Mouse (Mus musculus) embryonic facial prominence, embryonic 11.5 days (tissue): ENCODE results near the gene Nap1l4. TPM values are rescaled to one million over a fixed set of nuclear protein-coding genes. Genes with fewer than 3 reads are reported as not detected.
"Not testable (repeated sequence)": the region's sequence is repeated elsewhere in the genome, so short reads cannot be mapped to it uniquely, and the experiment has no call there.

Source experiments
- ATAC-seq: fragments of 200-750 bp; cut with Nextera tagmentation; replicated peaks from 2 replicates; pipeline ENCODE4 v1.8.0; 2017; ENCODE audit warnings: low read depth; ENCODE audit not compliant: insufficient number of reproducible peaks, low FRiP score, low TSS enrichment
- DNase-seq: peaks from one replicate; pipeline ENCODE4 v3.0.0-alpha.2; 2015; ENCODE audit warnings: low spot score
- H3K27ac ChIP-seq: fragments of 300-500 bp; sonication (generic); replicated peaks from 2 replicates; pipeline ENCODE4 v1.5.1; 2014; ENCODE audit warnings: mild to moderate bottlenecking, low read depth, low read length, control low read depth
- H3K27me3 ChIP-seq: fragments of 300-500 bp; sonication (generic); 2 replicates; pipeline ENCODE4 v1.6.1; 2014; ENCODE audit warnings: mild to moderate bottlenecking, low read length, moderate library complexity, mixed read lengths; ENCODE audit not compliant: control insufficient read depth, insufficient read depth
- H3K36me3 ChIP-seq: fragments of 300-500 bp; sonication (generic); replicated peaks from 2 replicates; pipeline ENCODE4 v1.6.1; 2014; ENCODE audit warnings: low read depth, mild to moderate bottlenecking, low read length, moderate library complexity, mixed read lengths; ENCODE audit not compliant: control insufficient read depth, insufficient read depth
- H3K4me1 ChIP-seq: fragments of 300-500 bp; sonication (generic); 2 replicates; pipeline ENCODE4 v1.6.1; 2014; ENCODE audit warnings: low read length, mixed read lengths; ENCODE audit not compliant: control insufficient read depth, insufficient read depth
- H3K4me2 ChIP-seq: fragments of 300-500 bp; sonication (generic); 2 replicates; pipeline ENCODE4 v1.6.1; 2014; ENCODE audit warnings: low read depth, mild to moderate bottlenecking, control low read depth, low read length, moderate library complexity
- H3K4me3 ChIP-seq: fragments of 300-500 bp; sonication (generic); 2 replicates; pipeline ENCODE4 v1.5.1; 2014; ENCODE audit warnings: low read depth, low read length, control low read depth
- H3K9ac ChIP-seq: fragments of 300-500 bp; sonication (generic); replicated peaks from 2 replicates; pipeline ENCODE4 v1.6.1; 2014; ENCODE audit warnings: mild to moderate bottlenecking, control low read depth, low read length
- H3K9me3 ChIP-seq: fragments of 300-500 bp; sonication (generic); replicated peaks from 2 replicates; pipeline ENCODE4 v1.6.1; 2016; ENCODE audit warnings: mild to moderate bottlenecking, low read length, inconsistent platforms, mixed read lengths; ENCODE audit not compliant: control insufficient read depth
- WGBS: fragments of 180-500 bp; shearing (Covaris S2); extraction: QIAGEN DNeasy Blood & Tissue Kit; methylation state at CpG from one replicate; pipeline ENCODE4 v1.1.7; 2014; 5-methylcytosine and 5-hydroxymethylcytosine counted together
- polyA plus RNA-seq: library from polyadenylated mRNA; unstranded; fragments of >200 nt; fragmentation: Nextera tagmentation; extraction: Ambion mirVana; gene quantifications from 2 replicates; pipeline ENCODE4 v1.2.1, GENCODE M21; 2014

The Nap1l4 gene
- polyA plus RNA-seq, 1 experiment from 2014 or later: 178 TPM

- Histone ChIP-seq H3K9ac (no peak overlapping the region), H3K27me3 (no peaks in the 10 kb centered on the region), H3K4me1 (no peaks in the 10 kb centered on the region), H3K36me3 (no peaks in the 10 kb centered on the region), H3K9me3 (no peaks in the 10 kb centered on the region), H3K4me2 (no peak overlapping the region), H3K4me3 (no peak overlapping the region), H3K27ac (no peak overlapping the region)
- ATAC-seq: no peak
- WGBS: 67% methylated on average over 2 of the region's 2 CpGs
- DNase-seq: no peak
Observed at GRCm38 (mm10) chr7:143546554-143546953, 2.4 kb downstream of the Nap1l4 start.

GRCm38 (mm10) chr7:143544368-143544767 lies 4.5 kb downstream of the Nap1l4 start:
- 93% methylated on average over 2 of the region's 2 CpGs for WGBS
- Histone ChIP-seq H3K4me3 (no peak overlapping the region), H3K4me1 (no peaks in the 10 kb centered on the region), H3K9me3 (no peaks in the 10 kb centered on the region), H3K36me3 (peaks cover 2% of the 10 kb centered on the region; the same call in 1 of the 2 replicates), H3K9ac (no peak overlapping the region), H3K4me2 (no peak overlapping the region), H3K27me3 (no peaks in the 10 kb centered on the region), H3K27ac (no peak overlapping the region)
- no peak for ATAC-seq
- DNase-seq: peak; percentile 63

GRCm38 (mm10) chr7:143538671-143539070 lies 10.2 kb downstream of the Nap1l4 start:
- no peak for ATAC-seq
- Histone ChIP-seq H3K4me2 (no peak overlapping the region), H3K4me3 (no peak overlapping the region), H3K9me3 (no peaks in the 10 kb centered on the region), H3K36me3 (peaks cover 14% of the 10 kb centered on the region), H3K9ac (no peak overlapping the region), H3K27me3 (no peaks in the 10 kb centered on the region), H3K27ac (no peak overlapping the region), H3K4me1 (no peaks in the 10 kb centered on the region)
- 75% methylated on average over 1 of the region's 1 CpGs for WGBS
- DNase-seq: no peak

GRCm38 (mm10) chr7:143538229-143538628 lies 10.7 kb downstream of the Nap1l4 start:
- not testable (repeated sequence) for DNase-seq, H3K4me3 ChIP-seq, H3K27me3 ChIP-seq, H3K27ac ChIP-seq, H3K9ac ChIP-seq, H3K9me3 ChIP-seq, ATAC-seq, H3K4me1 ChIP-seq, H3K4me2 ChIP-seq
- peaks cover 14% of the 10 kb centered on the region for H3K36me3 ChIP-seq
- 94% methylated on average over 6 of the region's 6 CpGs for WGBS

GRCm38 (mm10) chr7:143536251-143536650 lies 12.7 kb downstream of the Nap1l4 start:
- Histone ChIP-seq H3K27ac (no peak overlapping the region), H3K27me3 (no peaks in the 10 kb centered on the region), H3K36me3 (peaks cover 18% of the 10 kb centered on the region), H3K4me3 (no peak overlapping the region), H3K9me3 (no peaks in the 10 kb centered on the region), H3K4me1 (no peaks in the 10 kb centered on the region), H3K4me2 (no peak overlapping the region), H3K9ac (no peak overlapping the region)
- WGBS: 85% methylated on average over 3 of the region's 3 CpGs
- DNase-seq (no peak), ATAC-seq (no peak)

- Histone ChIP-seq H3K9ac (no peak overlapping the region), H3K4me3 (no peak overlapping the region), H3K27ac (no peak overlapping the region), H3K9me3 (no peaks in the 10 kb centered on the region), H3K27me3 (no peaks in the 10 kb centered on the region), H3K4me1 (no peaks in the 10 kb centered on the region), H3K4me2 (no peak overlapping the region), H3K36me3 (peaks cover 14% of the 10 kb centered on the region)
- 87% methylated on average over 2 of the region's 2 CpGs for WGBS
- ATAC-seq (no peak), DNase-seq (no peak)
Observed at GRCm38 (mm10) chr7:143533284-143533683, 15.6 kb downstream of the Nap1l4 start.

GRCm38 (mm10) chr7:143532410-143532809 lies 16.5 kb downstream of the Nap1l4 start:
- WGBS: 93% methylated on average over 1 of the region's 1 CpGs
- no peaks in the 10 kb centered on the region for H3K9me3 ChIP-seq
- H3K27me3 ChIP-seq: no peaks in the 10 kb centered on the region
- H3K4me1 ChIP-seq: no peaks in the 10 kb centered on the region
- DNase-seq: no peak
- H3K36me3 ChIP-seq: peaks cover 10% of the 10 kb centered on the region
- no peak overlapping the region for H3K9ac ChIP-seq
- no peak overlapping the region for H3K27ac ChIP-seq
- H3K4me2 ChIP-seq: no peak overlapping the region
- no peak overlapping the region for H3K4me3 ChIP-seq
- ATAC-seq: no peak

GRCm38 (mm10) chr7:143519333-143519732 lies 29.6 kb downstream of the Nap1l4 start:
- Histone ChIP-seq H3K27ac (no peak overlapping the region), H3K36me3 (peaks cover 20% of the 10 kb centered on the region), H3K4me1 (no peaks in the 10 kb centered on the region), H3K9ac (no peak overlapping the region), H3K4me3 (no peak overlapping the region), H3K27me3 (no peaks in the 10 kb centered on the region), H3K9me3 (no peaks in the 10 kb centered on the region), H3K4me2 (no peak overlapping the region)
- DNase-seq (no peak), ATAC-seq (no peak)
- WGBS: 84% methylated on average over 4 of the region's 4 CpGs
